Mouse (Mus musculus): ENCODE measurements around the gene Slc1a2. TPM values are rescaled to one million over a fixed set of nuclear protein-coding genes. Genes with fewer than 3 reads are reported as not detected.

Gene Slc1a2
- polyA plus RNA-seq (2015; fragmentation: Nextera tagmentation; extraction: Ambion mirVana): 0.73 and 0.81 TPM in 2 replicates

DNA sequence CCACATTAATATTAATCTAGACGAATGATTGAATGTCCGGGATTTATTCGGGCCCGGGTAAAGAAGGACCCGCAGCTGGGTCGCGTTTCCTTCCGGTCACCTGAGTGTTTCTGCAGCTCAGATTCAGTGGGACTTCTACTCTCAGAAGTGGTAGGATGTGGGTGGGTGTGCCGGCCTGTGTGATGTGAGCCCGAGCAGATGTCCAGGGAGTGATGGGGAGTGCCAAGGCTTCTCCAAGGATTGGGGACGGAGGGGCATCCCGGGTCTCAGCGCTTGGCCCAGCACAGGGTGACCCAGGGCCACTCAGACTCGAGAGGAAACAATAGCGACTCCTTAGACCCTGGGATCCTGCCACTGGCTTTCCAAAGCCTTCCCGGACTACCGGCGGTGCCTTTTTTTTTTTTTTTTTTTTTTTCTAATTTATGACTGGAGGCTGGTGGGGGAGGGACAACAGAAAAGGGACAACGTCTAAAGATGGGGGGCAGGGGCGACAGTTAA lies at the start of gene Slc1a2:
Gene Slc1a2 (plus strand): TSS at position 497 of the 498 bp plus-strand sequence.
- Histone ChIP-seq H3K4me2 (peak within 1 kb of the TSS; percentile 98), H3K27ac (no peak within 1 kb of the TSS), H3K4me3 (peak within 1 kb of the TSS; percentile 67), H3K9ac (peak within 1 kb of the TSS; percentile 72), H3K9me3 (no peaks in the 10 kb centered on the region), H3K27me3 (peaks cover 66% of the 10 kb centered on the region), H3K36me3 (no peaks in the 10 kb centered on the region), H3K4me1 (peaks cover 18% of the 10 kb centered on the region)
- peak; percentile 59; the same call in 1 of the 2 replicates for ATAC-seq (ENCODE audit: insufficient number of reproducible peaks, insufficient read depth, low FRiP score, low TSS enrichment, low read depth)
- 1% methylated on average over 20 of the region's 20 CpGs for WGBS

- Histone ChIP-seq H3K4me1 (no peaks in the 10 kb centered on the region), H3K27ac (no peak overlapping the region), H3K9ac (no peak overlapping the region), H3K4me2 (no peak overlapping the region), H3K27me3 (no peaks in the 10 kb centered on the region), H3K36me3 (no peaks in the 10 kb centered on the region), H3K4me3 (no peak overlapping the region), H3K9me3 (no peaks in the 10 kb centered on the region)
- WGBS: 97% methylated on average over 4 of the region's 4 CpGs
- no peak for ATAC-seq (ENCODE audit: insufficient number of reproducible peaks, insufficient read depth, low FRiP score, low TSS enrichment, low read depth)
Measured at GRCm38 (mm10) chr2:102610485-102610884, 48.0 kb upstream of the Slc1a2 start.

DNA sequence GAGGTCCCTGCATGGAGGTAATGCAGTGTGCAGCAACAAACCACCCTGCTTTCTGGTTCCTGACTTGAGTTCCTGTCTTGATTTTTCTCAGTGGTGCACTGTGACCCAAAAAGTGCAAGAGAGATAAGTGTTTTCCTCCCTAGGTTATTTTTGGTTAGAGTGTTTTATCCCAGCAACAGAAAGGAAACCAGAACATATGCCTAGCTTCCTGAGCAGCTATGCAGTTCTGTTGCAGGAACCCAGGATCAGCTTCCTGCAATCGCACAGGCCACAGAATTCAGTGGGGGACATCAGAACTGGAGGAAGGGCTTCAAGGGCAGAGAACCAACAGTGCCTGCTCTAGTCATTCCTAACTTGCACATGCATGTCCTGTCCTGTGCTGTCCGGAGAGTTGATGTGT lies 41.8 kb upstream of the Slc1a2 start:
- H3K9ac ChIP-seq: no peak overlapping the region
- no peaks in the 10 kb centered on the region for H3K9me3 ChIP-seq
- ATAC-seq (ENCODE audit: insufficient number of reproducible peaks, insufficient read depth, low FRiP score, low TSS enrichment, low read depth): no peak
- 68% methylated on average over 2 of the region's 2 CpGs for WGBS
- 0 out of 2 replicates have a peak, but pooled peaks cover 7% of the 10 kb centered on the region for H3K4me1 ChIP-seq
- no peaks in the 10 kb centered on the region for H3K36me3 ChIP-seq
- no peak overlapping the region for H3K4me3 ChIP-seq
- H3K27me3 ChIP-seq: no peaks in the 10 kb centered on the region
- no peak overlapping the region for H3K4me2 ChIP-seq
- no peak overlapping the region for H3K27ac ChIP-seq

DNA sequence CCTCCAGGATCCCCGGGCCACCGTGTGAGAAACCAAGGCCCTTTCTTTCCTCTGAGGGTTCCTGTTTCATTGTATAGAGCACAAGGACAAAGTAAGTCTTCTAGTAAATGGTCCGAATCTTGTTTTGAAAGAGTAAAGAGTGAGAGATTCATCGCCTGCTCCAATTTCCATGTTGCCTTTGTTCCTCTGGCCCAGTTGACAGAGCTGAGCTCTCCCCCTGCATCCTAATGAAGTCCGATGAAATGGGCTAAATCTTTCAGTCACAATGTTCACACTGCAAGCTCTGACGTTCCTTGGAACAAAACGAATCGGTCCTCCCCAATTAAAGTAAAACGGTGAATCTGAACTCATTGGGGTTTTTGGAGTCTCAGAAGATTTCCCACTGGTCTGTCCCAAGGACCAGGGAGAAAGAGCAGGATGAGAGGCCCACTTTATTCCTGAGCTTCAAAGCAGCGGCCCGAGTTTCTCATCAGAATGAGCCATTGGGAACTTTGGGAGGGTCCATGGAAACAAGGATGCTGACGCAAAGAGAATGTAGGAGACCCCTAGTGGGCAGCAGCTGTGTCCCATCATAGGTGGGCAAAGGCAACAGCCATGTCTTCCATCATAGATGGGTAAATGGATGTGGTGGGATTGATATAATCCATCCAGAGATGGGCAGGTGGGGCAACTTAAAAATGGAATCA lies 37.6 kb upstream of the Slc1a2 start:
- no peak overlapping the region for H3K4me3 ChIP-seq
- 0 out of 2 replicates have a peak, but pooled peaks cover 7% of the 10 kb centered on the region for H3K4me1 ChIP-seq
- H3K27ac ChIP-seq: no peak overlapping the region
- ATAC-seq (ENCODE audit: insufficient number of reproducible peaks, insufficient read depth, low FRiP score, low TSS enrichment, low read depth): no peak
- H3K4me2 ChIP-seq: no peak overlapping the region
- no peaks in the 10 kb centered on the region for H3K27me3 ChIP-seq
- H3K36me3 ChIP-seq: no peaks in the 10 kb centered on the region
- no peaks in the 10 kb centered on the region for H3K9me3 ChIP-seq
- 84% methylated on average over 12 of the region's 12 CpGs for WGBS
- H3K9ac ChIP-seq: no peak overlapping the region

- Histone ChIP-seq H3K9me3 (no peaks in the 10 kb centered on the region), H3K4me2 (no peak overlapping the region), H3K27me3 (no peaks in the 10 kb centered on the region), H3K4me3 (no peak overlapping the region), H3K27ac (no peak overlapping the region), H3K4me1 (0 out of 2 replicates have a peak, but pooled peaks cover 4% of the 10 kb centered on the region), H3K36me3 (no peaks in the 10 kb centered on the region), H3K9ac (no peak overlapping the region)
- no peak for ATAC-seq (ENCODE audit: insufficient number of reproducible peaks, insufficient read depth, low FRiP score, low TSS enrichment, low read depth)
- WGBS: 85% methylated on average over 5 of the region's 5 CpGs
Measured at GRCm38 (mm10) chr2:102622176-102622575, 36.3 kb upstream of the Slc1a2 start.

GRCm38 (mm10) chr2:102622943-102623342 lies 35.5 kb upstream of the Slc1a2 start:
- Histone ChIP-seq H3K36me3 (no peaks in the 10 kb centered on the region), H3K27ac (no peak overlapping the region), H3K27me3 (no peaks in the 10 kb centered on the region), H3K4me1 (no peaks in the 10 kb centered on the region), H3K4me3 (no peak overlapping the region), H3K4me2 (no peak overlapping the region), H3K9ac (no peak overlapping the region), H3K9me3 (no peaks in the 10 kb centered on the region)
- no peak for ATAC-seq (ENCODE audit: insufficient number of reproducible peaks, insufficient read depth, low FRiP score, low TSS enrichment, low read depth)

DNA sequence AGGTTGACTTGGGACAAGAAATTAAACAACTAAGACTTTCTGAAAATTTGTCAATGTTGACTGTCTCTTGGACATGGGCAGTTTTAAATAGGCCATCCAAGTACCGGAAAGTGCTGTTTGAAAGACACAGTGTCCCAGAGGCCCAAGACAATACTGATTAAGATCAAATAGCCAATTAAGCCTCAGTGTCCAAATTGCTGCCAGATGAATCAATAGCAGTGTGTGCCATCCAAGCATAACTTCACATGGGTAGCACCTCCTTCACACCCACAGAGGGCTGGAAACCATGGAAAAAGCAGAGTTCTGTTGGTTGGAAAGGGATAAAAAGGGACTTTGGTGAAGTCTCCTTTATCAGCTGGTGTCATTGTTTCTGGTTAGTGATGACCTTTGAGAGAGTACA lies 33.9 kb upstream of the Slc1a2 start:
- H3K9ac ChIP-seq: no peak overlapping the region
- ATAC-seq (ENCODE audit: insufficient number of reproducible peaks, insufficient read depth, low FRiP score, low TSS enrichment, low read depth): no peak
- WGBS: 63% methylated on average over 1 of the region's 1 CpGs
- no peak overlapping the region for H3K4me3 ChIP-seq
- H3K27ac ChIP-seq: no peak overlapping the region
- H3K27me3 ChIP-seq: no peaks in the 10 kb centered on the region
- H3K4me1 ChIP-seq: no peaks in the 10 kb centered on the region
- no peak overlapping the region for H3K4me2 ChIP-seq
- no peaks in the 10 kb centered on the region for H3K9me3 ChIP-seq
- H3K36me3 ChIP-seq: no peaks in the 10 kb centered on the region

DNA sequence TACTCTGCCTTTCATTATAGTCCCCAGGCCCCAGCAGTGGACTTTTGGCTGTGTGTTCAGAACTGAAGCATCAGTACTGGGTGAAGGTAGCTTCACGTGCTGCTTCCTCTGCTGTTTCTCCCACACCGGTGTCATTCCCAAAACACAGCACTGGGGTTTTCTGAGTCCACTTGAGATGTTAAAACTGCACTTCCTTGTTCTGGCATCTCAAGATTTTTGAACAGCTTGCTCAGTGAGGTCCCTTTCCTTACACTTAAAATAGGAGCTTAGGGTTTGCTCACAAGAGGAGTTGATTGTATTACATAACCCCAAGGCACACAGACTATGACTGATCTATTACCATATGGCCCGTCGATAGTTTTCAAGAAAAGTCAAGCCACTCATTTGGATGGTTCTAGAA lies 26.1 kb upstream of the Slc1a2 start:
- no peak overlapping the region for H3K4me3 ChIP-seq
- no peaks in the 10 kb centered on the region for H3K4me1 ChIP-seq
- no peak overlapping the region for H3K27ac ChIP-seq
- H3K4me2 ChIP-seq: no peak overlapping the region
- no peaks in the 10 kb centered on the region for H3K36me3 ChIP-seq
- ATAC-seq (ENCODE audit: insufficient number of reproducible peaks, insufficient read depth, low FRiP score, low TSS enrichment, low read depth): no peak
- no peak overlapping the region for H3K9ac ChIP-seq
- no peaks in the 10 kb centered on the region for H3K27me3 ChIP-seq
- WGBS: 91% methylated on average over 4 of the region's 4 CpGs
- H3K9me3 ChIP-seq: no peaks in the 10 kb centered on the region

- 83% methylated on average over 1 of the region's 1 CpGs for WGBS
- Histone ChIP-seq H3K9me3 (no peaks in the 10 kb centered on the region), H3K4me2 (no peak overlapping the region)
Measured at GRCm38 (mm10) chr2:102634010-102634409, 24.4 kb upstream of the Slc1a2 start.

GRCm38 (mm10) chr2:102635523-102636060 lies 22.9 kb upstream of the Slc1a2 start:
- Histone ChIP-seq H3K4me2 (no peak overlapping the region), H3K36me3 (no peaks in the 10 kb centered on the region), H3K9ac (no peak overlapping the region), H3K27ac (no peak overlapping the region), H3K27me3 (peaks cover 3% of the 10 kb centered on the region; the same call in 1 of the 2 replicates), H3K9me3 (no peaks in the 10 kb centered on the region), H3K4me1 (peaks cover 3% of the 10 kb centered on the region; the same call in 1 of the 2 replicates), H3K4me3 (no peak overlapping the region)
- 66% methylated on average over 3 of the region's 3 CpGs for WGBS
- no peak for ATAC-seq (ENCODE audit: insufficient number of reproducible peaks, insufficient read depth, low FRiP score, low TSS enrichment, low read depth)

More at GRCm38 (mm10) chr2:102634010-102634409, 24.4 kb upstream of the Slc1a2 start:
- H3K36me3 ChIP-seq: no peaks in the 10 kb centered on the region
- H3K4me3 ChIP-seq: no peak overlapping the region
- H3K27ac ChIP-seq: no peak overlapping the region
- ATAC-seq (ENCODE audit: insufficient number of reproducible peaks, insufficient read depth, low FRiP score, low TSS enrichment, low read depth): no peak
- no peak overlapping the region for H3K9ac ChIP-seq
- peaks cover 3% of the 10 kb centered on the region; the same call in 1 of the 2 replicates for H3K4me1 ChIP-seq
- no peaks in the 10 kb centered on the region for H3K27me3 ChIP-seq

GRCm38 (mm10) chr2:102636116-102636600 lies 22.3 kb upstream of the Slc1a2 start:
- Histone ChIP-seq H3K36me3 (no peaks in the 10 kb centered on the region), H3K9me3 (no peaks in the 10 kb centered on the region), H3K27me3 (peaks cover 3% of the 10 kb centered on the region; the same call in 1 of the 2 replicates), H3K4me1 (peaks cover 3% of the 10 kb centered on the region; the same call in 1 of the 2 replicates), H3K27ac (no peak overlapping the region), H3K9ac (no peak overlapping the region), H3K4me2 (no peak overlapping the region), H3K4me3 (no peak overlapping the region)
- ATAC-seq (ENCODE audit: insufficient number of reproducible peaks, insufficient read depth, low FRiP score, low TSS enrichment, low read depth): no peak
- 90% methylated on average over 7 of the region's 7 CpGs for WGBS

DNA sequence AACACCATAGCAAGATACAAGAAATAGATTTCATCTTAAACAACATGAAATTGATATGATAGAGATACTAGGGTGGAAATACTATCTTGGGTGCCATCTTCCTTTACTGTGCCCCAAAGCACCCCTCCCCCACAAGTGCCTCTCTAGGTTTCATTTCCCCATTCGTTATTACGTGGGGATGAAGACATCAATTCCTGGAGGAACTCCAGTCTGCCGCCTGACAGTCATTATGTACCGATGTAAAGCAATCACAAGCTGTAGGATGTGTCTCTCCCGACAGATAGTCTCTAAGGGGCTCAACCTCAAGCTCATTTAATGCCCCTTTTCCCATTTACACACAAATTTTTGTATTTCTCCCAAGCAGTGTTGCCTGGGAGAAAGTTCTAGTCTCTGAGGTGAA lies 20.3 kb upstream of the Slc1a2 start:
- H3K4me2 ChIP-seq: no peak overlapping the region
- H3K9me3 ChIP-seq: no peaks in the 10 kb centered on the region
- no peak overlapping the region for H3K27ac ChIP-seq
- WGBS: 53% methylated on average over 5 of the region's 5 CpGs
- ATAC-seq (ENCODE audit: insufficient number of reproducible peaks, insufficient read depth, low FRiP score, low TSS enrichment, low read depth): no peak
- H3K4me3 ChIP-seq: no peak overlapping the region
- H3K27me3 ChIP-seq: peaks cover 3% of the 10 kb centered on the region; the same call in 1 of the 2 replicates
- no peak overlapping the region for H3K9ac ChIP-seq
- H3K36me3 ChIP-seq: no peaks in the 10 kb centered on the region
- H3K4me1 ChIP-seq: peaks cover 3% of the 10 kb centered on the region; the same call in 1 of the 2 replicates

All from embryonic facial prominence, embryonic 13.5 days (tissue).